Mouse (Mus musculus): Measurements from ENCODE around the gene Rab11fip5. TPM values are rescaled to one million over a fixed set of nuclear protein-coding genes. Genes with fewer than 3 reads are reported as not detected.

The Rab11fip5 gene
- polyA plus RNA-seq, 1 experiment, result 10.3 TPM

GRCm38 (mm10) chr6:85293255-85294003, 81.0 kb downstream of the Rab11fip5 start:
- H3K4me3 ChIP-seq (ENCODE audit: insufficient read depth, low read depth, low read length), result no peak overlapping the region
- H3K4me1 ChIP-seq (ENCODE audit: control insufficient read depth, insufficient read depth, insufficient read length, low read length), result peaks cover 44% of the 10 kb centered on the region
- H3K27ac ChIP-seq (replicated peaks; ENCODE audit: low read depth, low read length), result peak overlapping the region; percentile 95

DNA sequence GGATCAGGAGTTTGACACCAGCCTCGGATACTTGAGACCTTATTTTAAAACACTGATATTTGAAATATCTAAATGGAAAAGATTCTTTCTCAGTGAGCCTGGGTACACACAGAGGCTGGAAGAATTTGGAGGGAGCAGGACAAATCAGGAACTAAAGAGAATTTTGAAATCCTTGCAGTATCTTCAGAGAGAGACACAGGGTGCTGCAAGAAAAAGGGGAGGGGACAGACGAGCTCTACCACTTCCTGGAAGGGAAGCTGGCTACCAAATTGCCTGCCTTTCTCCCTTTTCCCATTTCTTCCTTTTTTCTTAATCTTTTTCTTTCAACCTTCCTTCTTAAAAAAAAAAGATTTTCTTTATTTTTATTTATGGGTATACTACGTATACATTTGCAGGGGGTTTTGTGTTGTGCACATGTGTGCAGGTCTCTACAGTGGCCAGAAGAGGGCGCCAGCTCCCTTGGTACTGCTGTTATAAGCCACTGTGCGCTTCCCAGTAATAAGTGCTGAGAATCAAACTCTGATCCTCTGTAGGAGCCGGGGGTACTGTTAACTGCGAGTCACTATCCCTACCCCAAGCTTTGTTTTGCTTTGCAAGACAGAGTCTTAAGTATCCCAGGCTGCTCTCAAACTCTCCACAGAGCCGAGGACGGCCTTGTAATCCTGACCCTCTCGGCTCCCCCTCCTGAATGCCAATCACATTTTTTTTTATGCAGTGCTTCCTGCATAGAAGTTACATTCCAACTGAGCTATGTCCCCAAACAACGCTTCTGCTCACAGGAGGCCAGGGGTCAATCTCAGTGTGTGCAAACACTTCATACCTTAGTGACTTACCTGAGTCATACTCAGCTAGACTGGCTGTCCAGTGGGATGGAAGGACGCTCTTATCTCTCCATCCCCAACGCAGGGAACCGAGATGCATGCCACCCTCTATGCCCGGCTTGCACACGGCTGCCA, 83.3 kb downstream of the Rab11fip5 start:
- H3K27ac ChIP-seq (replicated peaks; ENCODE audit: low read depth, low read length), result no peak overlapping the region
- H3K4me3 ChIP-seq (ENCODE audit: insufficient read depth, low read depth, low read length), result no peak overlapping the region
- H3K4me1 ChIP-seq (ENCODE audit: control insufficient read depth, insufficient read depth, insufficient read length, low read length), result peaks cover 39% of the 10 kb centered on the region

DNA sequence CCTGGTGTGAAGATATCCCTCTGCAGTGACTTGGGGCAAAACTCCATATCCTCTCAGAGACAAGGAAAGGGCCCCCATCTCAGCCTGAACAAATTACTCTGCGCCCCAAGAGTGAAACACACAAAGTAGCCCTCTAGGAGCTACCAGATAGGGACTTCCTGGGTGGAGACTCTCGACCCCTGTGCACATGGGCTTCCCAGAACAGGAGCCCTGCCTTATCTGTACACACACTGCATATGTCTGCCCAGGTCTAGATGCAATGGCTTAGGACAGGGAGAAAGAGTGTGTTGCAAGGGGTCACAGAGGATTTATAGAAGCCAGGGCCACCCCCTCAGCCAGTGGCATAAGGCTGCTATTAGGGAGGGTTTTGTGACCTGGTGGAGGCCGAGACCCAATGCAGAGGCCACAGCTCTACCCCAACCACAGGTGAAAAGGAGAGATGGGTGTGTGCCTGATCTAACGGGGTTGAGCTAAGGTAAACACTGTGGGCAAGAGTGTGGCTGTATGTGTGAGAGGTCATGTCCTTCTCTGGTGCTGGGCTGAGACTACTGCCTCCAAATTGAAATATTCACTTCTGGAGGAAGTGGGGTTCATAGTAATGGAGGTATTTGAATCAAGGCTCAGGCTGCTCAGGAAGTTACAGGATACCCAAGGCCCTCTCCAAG, 86.1 kb downstream of the Rab11fip5 start:
- Histone ChIP-seq H3K27ac (replicated peaks; ENCODE audit: low read depth, low read length) (peak overlapping the region; percentile 31), H3K4me3 (ENCODE audit: insufficient read depth, low read depth, low read length) (no peak overlapping the region), H3K4me1 (ENCODE audit: control insufficient read depth, insufficient read depth, insufficient read length, low read length) (peaks cover 16% of the 10 kb centered on the region)

- Histone ChIP-seq H3K4me1 (ENCODE audit: control insufficient read depth, insufficient read depth, insufficient read length, low read length) (peaks cover 13% of the 10 kb centered on the region), H3K4me3 (ENCODE audit: insufficient read depth, low read depth, low read length) (no peak overlapping the region), H3K27ac (replicated peaks; ENCODE audit: low read depth, low read length) (no peak overlapping the region)
Observed at GRCm38 (mm10) chr6:85286283-85287047, 88.0 kb downstream of the Rab11fip5 start.

Other genes starting within 250 kb of the Rab11fip5 start
- 64.9 and 65.8 TPM in 2 replicates for gene Spr, start 236.9 kb downstream of the Rab11fip5 start, polyA plus RNA-seq (2012; ENCODE audit: insufficient read depth, insufficient read length, missing spikeins)
- not detected in 2 replicates for gene Emx1, start 187.2 kb downstream of the Rab11fip5 start, polyA plus RNA-seq (2012; ENCODE audit: insufficient read depth, insufficient read length, missing spikeins)
- gene Sfxn5, start 41.2 kb downstream of the Rab11fip5 start, polyA plus RNA-seq (2012; ENCODE audit: insufficient read depth, insufficient read length, missing spikeins), result 51.9 and 66.8 TPM in 2 replicates
- gene Noto, start 49.3 kb upstream of the Rab11fip5 start, polyA plus RNA-seq (2012; ENCODE audit: insufficient read depth, insufficient read length, missing spikeins), result not detected in 2 replicates
- gene Smyd5, start 57.4 kb upstream of the Rab11fip5 start, polyA plus RNA-seq (2012; ENCODE audit: insufficient read depth, insufficient read length, missing spikeins), result 8.3 and 12.7 TPM in 2 replicates
- 85.6 and 142 TPM in 2 replicates for gene Cct7, start 76.9 kb upstream of the Rab11fip5 start, polyA plus RNA-seq (2012; ENCODE audit: insufficient read depth, insufficient read length, missing spikeins)
- gene Pradc1, start 77.3 kb upstream of the Rab11fip5 start, polyA plus RNA-seq (2012; ENCODE audit: insufficient read depth, insufficient read length, missing spikeins), result 15.1 and 16.3 TPM in 2 replicates
- gene Fbxo41, start 128.4 kb upstream of the Rab11fip5 start, polyA plus RNA-seq (2012; ENCODE audit: insufficient read depth, insufficient read length, missing spikeins), result not detected in 2 replicates
- gene Egr4, start 139.0 kb upstream of the Rab11fip5 start, polyA plus RNA-seq (2012; ENCODE audit: insufficient read depth, insufficient read length, missing spikeins), result not detected in 2 replicates
- gene Alms1, start 212.9 kb upstream of the Rab11fip5 start, polyA plus RNA-seq (2012; ENCODE audit: insufficient read depth, insufficient read length, missing spikeins), result 0.59 and 0.71 TPM in 2 replicates

All from brown adipose tissue, adult 24 weeks (tissue).